Mouse (Mus musculus) mature B cell (primary cell): Measurements from ENCODE around the gene Maml2.

Experiments used
- in situ Hi-C: fragments of 300-500 bp; cut with MboI; formaldehyde crosslinking; loops from 2 replicates; pipeline ENCODE4 v1.14.3; 2019

Maml2 gene

DNA sequence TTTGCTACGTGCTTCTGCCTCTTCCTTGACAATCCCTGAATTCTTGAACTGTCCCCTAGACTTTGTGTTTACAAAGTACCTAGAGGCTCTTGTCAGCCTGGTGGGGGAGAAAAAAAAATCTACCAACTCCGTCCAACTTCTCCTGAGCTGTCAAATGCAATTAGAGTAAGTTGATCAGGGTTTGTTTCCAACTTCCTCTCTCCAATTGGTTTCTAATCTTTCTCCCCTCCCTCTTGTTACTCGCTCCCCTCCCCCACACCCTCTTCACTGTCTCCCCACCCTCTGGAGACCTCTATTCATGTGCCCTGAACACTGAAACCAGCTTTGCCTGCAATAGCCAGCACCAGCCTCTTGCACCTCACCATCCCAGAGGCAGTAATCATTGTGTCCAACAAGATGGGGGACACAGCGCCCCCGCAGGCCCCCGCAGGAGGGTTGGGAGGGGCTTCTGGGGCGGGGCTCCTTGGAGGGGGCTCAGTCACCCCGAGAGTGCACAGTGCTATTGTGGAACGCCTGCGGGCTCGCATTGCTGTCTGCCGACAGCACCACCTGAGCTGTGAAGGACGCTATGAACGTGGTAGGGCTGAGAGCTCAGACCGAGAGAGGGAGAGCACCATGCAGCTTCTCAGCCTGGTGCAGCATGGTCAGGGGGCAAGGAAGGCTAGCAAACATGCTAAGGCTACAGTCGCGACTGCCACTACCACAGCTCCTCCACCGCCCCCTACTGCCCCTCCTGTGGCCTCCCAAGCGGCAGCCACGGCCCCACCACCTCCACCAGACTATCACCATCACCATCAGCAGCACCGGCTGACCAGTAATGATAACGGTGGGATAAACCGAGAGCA lies at the start of gene Maml2:
Gene Maml2, plus strand, starts transcription at position 290 of the 845 bp plus-strand sequence.
- in situ Hi-C loops, result no loop called here

DNA sequence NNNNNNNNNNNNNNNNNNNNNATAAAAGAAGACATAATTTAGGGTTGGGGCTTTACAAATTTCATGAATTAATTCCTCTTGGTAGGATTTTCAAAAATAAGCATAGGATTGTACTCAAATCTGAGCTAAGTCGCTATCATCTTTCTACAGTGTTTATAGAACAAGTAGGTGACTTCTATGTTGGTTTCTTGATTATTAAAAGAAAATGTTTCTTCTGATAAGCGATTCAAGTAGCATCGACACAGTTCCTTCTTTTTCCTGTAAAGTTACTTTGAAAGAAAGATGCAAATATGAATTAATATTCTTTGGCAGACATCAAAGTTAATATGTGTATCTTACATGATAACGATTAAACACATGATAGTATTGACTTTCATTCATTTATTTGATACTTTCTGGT lies 49.7 kb upstream of the Maml2 start:
- in situ Hi-C loops, result no loop called here

DNA sequence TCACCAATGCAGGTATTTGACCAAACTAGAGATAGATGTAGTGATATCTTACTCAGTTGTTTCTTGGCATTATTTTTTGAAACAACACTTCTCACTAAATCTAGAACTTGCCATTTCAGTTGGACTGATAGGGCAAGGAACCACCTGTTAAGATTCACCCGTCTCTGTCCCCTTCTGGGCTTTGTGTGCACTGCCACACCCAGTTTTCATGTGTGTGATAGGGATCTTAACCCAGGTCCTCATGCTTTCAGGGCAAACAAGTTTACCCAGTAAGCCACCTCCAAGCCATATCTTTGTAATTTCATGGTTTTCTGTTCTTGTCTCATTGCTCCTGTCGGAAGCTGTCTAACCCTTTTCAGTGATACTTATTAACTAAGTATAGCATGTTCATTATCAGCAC lies 46.5 kb upstream of the Maml2 start:
- in situ Hi-C loops, result no loop called here

DNA sequence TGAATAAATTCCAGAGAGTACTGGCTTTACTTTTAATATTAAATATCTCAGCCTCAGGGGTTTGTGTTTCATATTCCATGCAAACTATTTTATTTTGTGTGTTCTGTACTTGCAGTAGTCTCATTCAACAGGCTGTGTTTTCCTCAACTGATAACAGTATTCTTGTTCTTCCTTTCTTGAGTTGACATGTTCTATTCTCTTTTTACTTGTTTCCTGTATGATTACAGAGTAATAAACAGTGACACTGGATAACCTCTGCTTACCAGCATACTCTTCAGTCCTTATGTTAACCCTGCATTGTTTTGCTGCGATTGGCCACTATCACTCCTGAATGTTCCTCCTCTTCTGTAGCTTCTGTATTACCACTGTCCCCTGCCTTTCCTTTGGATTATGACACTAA lies 41.0 kb upstream of the Maml2 start:
- in situ Hi-C loops, result no loop called here

DNA sequence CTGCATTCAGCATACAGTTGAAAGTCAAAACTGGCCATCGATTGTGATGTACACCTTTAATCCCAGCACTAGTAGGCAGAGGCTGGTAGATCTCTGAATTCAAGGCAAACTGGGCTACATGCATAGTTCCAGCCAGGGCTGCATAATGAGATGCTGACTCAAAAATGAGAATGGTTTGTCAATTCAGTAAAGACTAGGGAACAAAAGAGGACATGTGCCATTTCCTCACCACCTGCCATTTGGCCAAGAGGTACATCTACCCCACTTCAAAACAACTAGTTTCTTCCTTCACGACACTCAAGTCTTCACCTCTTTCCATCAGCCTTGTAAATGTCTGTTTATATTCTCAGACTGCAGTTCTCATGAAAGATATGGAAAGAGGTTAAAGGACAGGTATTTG lies 39.6 kb upstream of the Maml2 start:
- in situ Hi-C loops, result no loop called here

DNA sequence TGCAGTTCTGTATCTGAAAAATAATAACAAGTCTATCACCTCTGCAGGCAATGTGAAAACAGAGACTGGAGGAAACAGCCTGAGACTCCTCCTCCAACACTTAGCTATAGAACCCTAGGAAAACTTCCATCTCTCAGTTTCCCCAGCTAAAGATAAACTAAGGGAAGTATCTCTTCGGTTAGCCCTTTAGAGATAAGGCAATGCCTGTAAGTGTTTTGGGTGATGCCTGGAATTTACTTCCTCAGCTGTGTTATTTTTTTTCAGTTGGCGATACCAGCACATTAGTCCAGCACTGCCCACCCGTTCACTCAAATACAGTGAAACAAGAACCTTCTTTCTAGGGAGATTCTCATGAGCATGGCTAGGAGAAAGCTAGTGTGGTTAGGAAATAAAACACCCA lies 36.8 kb upstream of the Maml2 start:
- in situ Hi-C loops, result no loop called here

DNA sequence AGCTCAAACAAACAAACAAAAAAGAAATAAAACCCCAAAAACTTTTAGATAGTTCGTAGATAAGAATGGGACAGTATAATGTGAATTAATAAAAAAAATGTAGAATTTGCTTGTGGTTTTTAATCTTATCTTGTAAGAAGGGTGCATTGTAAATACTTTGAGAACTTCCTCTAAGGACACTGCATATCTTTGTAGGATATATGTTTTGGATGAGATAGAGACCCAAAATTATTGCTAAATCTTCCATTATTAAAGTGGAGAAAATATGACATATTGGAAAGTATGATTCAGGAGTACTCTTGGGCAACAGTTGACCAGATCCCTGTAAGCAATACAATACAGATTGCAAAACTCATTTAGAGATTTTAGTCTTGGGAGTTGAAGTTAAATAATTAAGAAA lies 24.5 kb upstream of the Maml2 start:
- in situ Hi-C loops, result no loop called here

DNA sequence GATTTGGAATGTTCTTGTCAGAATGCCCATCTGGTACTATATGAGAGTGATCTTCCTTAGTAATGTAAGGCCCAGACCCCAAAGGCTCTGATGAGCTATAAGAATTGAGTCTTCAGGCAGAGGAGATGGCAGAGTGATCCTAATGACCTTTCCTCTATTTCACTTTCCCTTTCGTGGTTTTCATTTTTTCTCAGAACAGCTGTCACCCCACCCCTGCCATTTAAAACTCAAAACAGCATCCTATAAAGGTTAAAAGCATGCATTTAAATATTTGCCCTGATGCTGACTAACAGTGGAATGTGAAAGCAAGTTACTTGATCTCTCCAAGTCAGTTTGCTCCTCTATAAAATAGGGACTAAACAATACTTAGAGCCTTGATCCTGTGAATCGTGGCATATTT lies 10.3 kb upstream of the Maml2 start:
- in situ Hi-C loops, result no loop called here

DNA sequence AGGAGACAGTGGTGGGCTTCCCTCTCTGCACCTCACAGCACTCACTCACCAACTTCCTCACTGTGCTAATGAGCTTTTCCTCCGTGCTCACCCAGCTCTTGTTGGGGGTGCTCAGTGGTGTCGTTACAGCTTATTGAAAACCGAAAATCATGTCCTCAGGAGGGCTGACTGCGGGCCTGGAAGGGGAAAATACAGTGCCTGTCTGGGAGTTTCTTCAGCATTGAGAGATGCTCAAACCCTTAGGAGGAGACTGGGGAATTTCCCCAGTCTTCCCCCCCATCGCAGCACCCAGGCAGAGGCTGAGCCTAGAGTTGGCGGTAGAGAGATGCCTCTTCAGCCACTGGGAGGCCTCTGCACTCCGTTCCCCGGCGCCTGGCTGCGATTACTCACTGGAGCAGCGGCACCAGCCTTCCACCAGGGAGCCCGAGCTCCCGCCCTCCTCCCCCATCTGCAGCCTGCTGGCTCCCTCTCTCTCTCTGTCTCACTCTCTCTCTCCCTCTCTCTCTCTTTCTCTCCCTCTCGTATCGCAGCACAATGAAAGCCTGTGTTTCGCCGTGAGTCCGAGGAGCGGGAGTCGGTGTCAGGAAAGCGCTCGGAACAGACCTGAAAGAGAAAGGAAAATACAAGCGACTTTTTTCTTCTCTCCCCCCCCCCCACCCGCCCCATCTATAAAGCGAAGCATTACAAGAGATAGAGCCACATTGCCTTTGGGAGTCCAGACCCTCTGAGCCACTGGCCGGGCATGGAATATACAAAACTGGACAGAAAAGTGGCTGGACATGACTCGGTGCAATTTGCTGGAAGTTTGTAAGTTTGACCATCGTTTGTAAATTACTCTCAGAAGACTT lies 1.3 kb upstream of the Maml2 start:
- in situ Hi-C loops, result no loop called here

DNA sequence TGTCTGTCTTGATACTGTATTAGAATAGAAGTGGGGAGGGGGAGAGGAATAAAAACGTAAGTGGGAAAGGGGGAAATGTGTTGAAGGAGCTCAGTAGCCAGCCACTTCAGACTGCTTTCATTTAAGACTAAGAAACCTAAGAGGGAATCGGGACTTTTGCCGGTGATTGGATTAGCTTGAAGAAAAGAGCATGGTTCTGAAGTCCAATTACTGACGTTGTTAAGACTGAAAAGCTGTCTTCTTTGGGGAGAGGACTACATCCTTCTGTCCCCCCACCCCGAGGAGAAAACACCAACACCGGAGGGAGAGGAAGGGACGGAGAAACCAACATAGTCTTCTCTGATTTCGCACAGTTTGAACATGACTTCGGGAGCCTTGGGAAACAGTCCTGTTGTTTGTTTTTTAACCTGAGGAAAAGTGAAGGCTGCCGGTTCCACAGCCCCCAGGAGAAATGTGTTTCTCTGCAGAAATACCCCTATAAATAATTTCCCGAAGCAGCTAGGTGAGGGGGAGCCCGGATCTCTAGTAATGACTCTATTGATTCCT lies 562 bp upstream of the Maml2 start:
- in situ Hi-C loops, result no loop called here

DNA sequence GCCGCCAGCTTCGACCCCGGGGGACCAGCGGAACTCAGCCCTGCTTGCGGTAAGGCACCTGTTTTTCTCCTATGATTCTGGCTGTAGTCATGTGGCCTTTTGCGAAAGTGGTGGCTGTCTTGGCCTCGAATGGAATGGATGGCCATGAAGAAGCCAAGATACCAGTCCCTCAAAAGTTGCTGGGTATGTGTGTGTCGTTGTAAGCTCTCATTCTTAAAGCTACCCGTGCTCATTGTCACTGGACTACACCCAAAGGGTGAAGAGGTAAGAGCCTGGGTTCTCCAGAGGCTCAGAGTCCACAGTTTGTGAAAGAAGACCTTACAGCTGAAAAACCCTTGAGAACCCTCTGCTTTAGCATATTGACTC lies 739 bp downstream of the Maml2 start:
- in situ Hi-C loops, result no loop called here

DNA sequence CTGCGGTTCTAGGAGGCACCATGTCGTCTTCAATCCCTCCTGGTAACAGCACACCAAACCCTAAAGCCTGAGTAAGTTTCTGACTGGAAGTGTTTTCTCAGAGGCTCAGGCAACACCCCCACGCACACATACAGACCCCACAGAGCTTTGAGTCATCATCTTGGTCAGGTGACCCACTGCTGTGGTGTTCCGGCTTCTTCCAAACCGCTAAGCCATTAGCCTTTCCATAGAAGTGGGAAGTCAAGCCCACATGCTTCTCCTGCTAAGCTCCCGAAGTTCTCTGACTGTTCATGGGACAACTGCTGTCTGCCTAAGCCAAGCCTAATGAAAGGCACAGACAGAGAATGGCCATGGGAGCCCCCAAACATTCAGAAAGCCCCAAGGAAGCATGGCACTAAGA lies 1.4 kb downstream of the Maml2 start:
- in situ Hi-C loops, result no loop called here

DNA sequence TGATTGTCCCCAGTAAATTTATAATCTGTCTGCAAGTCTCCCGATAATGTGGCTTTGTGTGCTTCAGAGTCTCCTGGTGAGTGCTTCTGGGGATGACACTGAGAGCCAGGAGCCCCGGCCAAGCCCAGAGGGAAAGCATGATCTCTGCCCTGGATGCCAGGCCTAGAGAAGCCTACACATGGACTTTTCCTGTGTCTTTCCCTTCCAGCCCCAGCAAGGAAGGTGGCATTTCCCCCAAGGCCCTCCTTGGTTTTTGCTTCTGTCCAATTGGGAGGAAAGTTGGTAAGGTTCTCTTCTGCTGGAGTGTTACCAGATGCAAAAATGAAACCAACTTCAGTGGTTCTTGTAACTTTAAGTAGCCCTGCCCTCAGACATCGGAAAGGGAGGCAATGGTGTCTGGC lies 2.3 kb downstream of the Maml2 start:
- in situ Hi-C loops, result no loop called here

DNA sequence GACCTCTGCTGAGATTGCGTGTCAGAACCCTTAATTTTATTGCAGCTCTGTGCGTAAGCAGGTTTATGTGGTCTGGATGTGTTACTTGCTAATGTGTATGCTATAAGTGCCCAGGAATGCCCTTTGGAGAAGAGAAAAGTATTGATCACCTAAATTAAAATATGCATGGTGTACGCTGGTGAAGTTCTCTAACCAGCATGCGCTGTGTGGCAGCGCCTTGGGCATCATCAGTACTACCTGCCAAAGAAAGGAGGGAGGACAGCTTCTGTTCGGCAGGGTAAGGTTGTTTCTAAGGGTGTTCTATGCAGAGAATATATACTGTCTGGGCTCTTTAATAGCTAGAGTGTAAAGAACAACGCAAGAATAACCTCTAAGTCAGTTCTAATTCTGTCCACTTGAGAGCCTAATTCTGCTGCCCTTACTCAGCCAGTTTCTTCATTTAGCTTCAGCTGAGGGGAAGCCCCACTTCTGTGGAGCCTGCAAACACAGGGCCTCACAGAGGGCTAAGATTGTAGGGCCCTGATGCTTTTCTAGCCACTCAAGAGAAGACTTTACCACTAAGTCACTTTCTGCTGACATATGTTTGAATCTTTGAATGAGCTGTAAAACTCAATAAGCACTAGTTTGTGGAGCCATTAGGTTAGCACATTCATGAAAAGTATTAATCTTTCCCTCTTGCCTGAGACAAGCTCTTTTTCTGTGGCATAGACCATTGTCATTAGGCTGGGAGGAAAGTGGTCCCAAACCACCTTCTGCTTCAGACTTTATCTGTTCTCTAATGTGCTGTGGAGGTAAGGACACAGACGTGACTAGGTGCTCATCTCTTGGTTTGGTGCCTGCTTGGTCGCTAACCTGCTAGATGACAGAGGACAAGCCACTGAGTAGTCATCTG lies 3.4 kb downstream of the Maml2 start:
- in situ Hi-C loops, result no loop called here

DNA sequence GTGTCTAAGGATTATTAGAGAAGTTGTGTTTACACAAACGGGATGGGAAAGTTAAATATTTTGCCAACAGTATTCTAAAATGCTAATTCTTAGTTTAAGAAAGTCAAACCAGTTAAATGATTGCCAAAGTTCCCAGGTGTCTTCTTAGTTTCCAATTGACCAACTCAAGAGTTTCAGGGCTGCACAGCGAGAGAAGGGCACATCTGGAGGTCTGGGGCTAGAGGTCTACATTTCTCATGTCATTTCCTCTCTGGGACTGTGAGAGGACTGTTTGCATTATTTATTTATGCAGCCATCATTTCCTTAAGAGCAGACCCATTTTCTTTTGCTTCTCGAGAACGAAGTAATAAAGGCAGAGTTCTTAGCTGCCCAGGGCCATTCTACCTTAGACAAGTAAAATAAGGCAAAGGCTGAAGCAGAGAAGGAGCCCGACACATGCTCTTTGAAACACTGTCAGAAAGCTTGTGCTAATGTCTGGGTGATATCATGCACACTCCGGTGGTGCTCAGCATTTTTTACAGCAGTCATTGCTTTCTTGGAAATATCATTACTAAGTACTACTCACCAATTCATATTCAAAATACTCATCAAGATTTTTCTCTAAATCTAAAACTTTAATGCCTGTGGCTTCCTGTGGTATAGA lies 4.5 kb downstream of the Maml2 start:
- in situ Hi-C loops, result no loop called here

DNA sequence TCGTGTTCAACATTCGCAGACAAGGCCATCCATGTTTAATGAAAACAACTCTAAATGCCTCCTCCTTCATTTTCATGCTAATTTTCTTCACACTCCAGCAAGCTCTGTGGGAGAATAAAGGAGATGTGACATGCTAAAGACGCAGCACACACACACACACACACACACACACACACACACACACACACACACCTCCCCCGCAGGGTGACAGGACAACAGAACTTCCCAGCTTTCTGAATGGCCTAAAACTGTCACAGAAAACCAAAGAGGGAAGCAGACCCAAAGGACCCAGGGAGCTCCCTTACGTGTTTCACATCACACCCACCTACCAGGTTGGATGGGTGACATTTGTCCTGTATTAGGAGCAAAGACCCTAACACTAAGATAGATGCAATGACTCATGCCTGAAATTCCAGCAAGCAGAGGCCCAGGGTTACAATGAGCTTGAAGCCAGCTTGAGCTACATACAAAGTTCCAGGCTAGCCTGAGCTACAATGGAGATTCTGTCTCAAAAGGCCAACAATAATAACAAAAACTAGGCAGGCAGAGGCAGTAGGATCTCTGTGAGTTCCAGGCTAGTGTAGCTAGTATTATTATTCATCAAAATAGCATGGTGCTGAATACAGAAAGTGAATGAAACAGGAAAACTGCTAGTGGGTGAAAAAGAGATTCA lies 5.5 kb downstream of the Maml2 start:
- in situ Hi-C loops, result no loop called here

DNA sequence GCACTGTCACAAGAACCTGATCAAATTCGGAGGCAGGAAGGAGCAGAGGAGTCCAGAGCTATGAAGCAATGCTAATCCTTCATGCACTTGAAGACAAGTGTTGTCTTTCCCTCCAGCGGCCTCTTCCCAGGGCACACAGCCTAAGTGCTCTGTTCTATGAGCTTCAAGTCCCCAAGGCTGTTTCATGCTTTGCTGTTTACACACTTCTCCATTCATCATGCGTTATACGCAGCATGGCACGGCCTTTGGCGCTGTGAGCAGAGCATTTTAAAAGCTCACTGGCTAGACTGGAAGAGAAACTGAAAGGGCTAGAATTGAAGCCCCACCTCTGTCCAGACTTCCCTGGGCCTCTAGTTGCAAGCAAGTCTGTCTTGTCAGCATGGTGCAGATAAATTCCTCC lies 6.2 kb downstream of the Maml2 start:
- in situ Hi-C loops, result no loop called here

DNA sequence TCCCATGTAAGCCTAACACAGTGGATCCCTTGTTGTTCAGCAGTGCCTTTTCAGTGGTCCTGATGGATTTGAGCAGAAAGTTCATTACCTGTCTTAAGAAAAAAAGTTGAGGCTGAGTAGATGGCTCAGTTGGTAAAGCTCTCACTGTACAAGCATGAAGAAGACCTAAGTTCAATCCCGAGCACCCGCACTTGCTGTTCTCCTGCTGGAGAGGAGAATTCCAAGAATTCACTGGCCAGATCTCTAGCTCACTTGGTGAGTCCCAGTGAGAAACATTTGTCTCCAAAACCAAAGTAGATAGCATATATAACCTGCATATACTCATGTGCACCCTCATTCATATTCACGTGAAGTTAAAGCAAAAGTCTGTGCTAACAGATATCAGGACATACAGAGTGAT lies 8.7 kb downstream of the Maml2 start:
- in situ Hi-C loops, result no loop called here

DNA sequence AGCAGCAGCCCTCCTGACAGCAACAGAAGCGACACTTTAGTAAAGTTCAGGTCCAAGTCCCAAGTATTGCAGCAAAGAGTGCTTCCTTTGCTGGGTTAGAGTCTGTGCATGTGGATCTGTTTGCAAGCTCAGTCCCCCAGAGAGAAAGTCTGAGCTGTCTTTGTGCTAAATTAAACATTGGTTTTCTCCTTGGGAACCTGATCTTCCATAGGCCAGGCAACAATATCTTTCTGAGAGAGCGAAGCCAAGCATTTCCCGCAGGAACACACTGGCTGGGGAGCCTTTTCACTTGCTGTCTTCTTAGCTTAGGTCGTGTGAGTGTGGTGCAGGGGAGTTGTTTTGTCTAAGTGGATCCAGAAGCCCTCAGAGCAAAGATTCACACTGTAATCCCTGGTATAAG lies 9.5 kb downstream of the Maml2 start:
- in situ Hi-C loops, result no loop called here

DNA sequence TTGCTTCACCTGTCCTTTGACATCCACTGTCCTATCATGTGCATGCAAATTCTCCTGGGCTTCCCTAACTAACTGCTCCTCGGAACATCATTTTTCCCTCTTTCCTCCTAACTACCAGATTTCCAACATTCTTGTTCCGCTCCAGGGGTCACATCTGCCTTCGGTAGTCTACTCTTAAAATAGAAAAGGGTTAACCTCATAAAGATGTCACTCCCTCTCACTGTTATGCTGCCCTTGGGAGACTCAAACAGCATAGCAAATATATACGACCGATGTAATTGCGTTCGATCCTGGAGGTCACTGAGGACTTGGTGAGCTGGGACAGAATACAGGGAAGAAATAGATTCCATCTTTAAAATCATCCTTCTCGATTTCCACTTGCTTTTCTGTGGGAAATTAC lies 11.0 kb downstream of the Maml2 start:
- in situ Hi-C loops, result no loop called here

DNA sequence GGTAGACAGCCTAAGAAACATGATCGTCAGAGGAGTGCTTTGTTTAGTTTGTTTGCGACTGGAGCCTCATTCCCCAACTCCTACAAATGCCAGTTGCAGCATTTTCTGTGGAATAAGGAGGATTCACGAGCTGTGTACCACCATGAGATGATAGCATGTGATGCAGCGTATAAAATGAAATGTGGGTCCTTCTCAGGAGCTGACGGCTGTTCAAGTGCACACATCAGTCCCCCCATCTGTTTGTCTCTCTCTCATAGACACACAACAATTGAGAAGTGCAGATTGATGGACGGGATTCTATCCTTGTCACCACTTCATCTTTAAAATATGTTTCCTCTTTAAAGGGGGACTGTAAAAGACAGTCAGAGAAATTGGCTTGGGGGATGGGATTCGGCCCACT lies 12.1 kb downstream of the Maml2 start:
- in situ Hi-C loops, result no loop called here
